Mouse (Mus musculus): ENCODE measurements around the gene Hoxa3.

DNA sequence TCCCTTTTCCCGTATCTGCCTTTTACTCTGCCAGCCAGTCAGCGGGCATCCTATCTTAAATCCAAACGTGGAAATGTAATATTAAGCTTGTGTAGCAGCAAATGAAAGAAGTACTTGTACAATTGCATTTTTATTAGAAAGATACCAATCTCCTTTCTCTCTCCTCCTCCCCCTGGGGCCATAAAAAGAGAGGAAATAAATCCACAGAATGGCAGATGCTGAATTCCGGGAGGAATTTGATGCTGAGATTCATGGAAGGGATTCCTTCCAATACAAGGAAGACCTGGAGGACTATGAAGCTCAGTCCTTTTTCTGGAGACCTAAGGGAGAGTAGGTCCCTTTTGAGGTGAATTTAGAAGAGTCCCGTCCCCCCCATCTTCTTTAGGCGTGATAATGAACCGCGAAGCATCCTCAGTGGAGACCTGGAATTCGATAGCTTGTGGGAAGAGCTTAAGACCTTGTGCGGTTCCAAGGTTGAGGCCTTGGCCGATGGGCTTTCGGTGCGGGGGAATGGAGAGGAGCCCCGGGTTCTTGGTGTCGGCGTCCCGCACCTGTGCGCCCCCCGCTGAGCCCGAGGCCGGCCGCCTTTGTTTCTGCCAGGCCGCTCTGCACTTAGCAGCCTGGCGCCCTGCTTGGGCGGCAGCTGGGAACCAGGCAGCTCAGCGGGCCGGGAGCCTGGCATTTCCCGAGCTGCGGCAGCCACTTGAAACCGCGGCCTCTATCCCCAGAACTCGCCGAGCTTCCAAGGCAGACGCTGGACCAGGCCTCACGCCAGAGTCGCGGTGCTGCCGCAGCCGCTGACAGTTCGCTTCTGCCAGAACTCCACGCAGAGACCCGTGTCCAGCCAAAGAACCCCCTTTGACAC lies 44.7 kb downstream of the Hoxa3 start:
- TF ChIP-seq CTCF (IDR thresholded peaks at IDR 0.05; ENCODE audit: insufficient read depth, low read depth, low read length) (no peak), POLR2A (IDR thresholded peaks at IDR 0.05; ENCODE audit: insufficient read depth, low read depth, low read length) (no peak)

Measured in olfactory bulb, adult 2 months (tissue).